Mouse (Mus musculus) right cerebral cortex, postnatal 25 days (tissue): Measurements from ENCODE around the gene Gm44511.
"Not testable (repeated sequence)": the region's sequence is repeated elsewhere in the genome, so short reads cannot be mapped to it uniquely, and the experiment has no call there.

Experiments
- DNase-seq: peaks from one replicate; pipeline ENCODE4 v3.0.0; 2022

The Gm44511 gene

GRCm38 (mm10) chr6:128797936-128798771 lies 28.0 kb downstream of the Gm44511 start:
- no peak for DNase-seq

GRCm38 (mm10) chr6:128797185-128797905 lies 28.8 kb downstream of the Gm44511 start:
- DNase-seq: no peak

- no peak for DNase-seq
These were observed 29.7 kb downstream of the Gm44511 start for GRCm38 (mm10) chr6:128796321-128796955.

GRCm38 (mm10) chr6:128793734-128794133 lies 32.4 kb downstream of the Gm44511 start:
- no peak for DNase-seq

- DNase-seq: not testable (repeated sequence)
These were observed 35.6 kb downstream of the Gm44511 start for GRCm38 (mm10) chr6:128790491-128790994.

- DNase-seq: no peak
These were observed 37.0 kb downstream of the Gm44511 start, which contains the start of gene Klrb1c for GRCm38 (mm10) chr6:128789115-128789514. TSS of gene Klrb1c (minus strand) at chr6:128789215.

GRCm38 (mm10) chr6:128788517-128788916 lies 37.6 kb downstream of the Gm44511 start:
- no peak for DNase-seq

- not testable (repeated sequence) for DNase-seq
These were observed 39.7 kb downstream of the Gm44511 start for GRCm38 (mm10) chr6:128786396-128786795.

GRCm38 (mm10) chr6:128769481-128770253 lies 56.4 kb downstream of the Gm44511 start:
- DNase-seq: no peak

- no peak for DNase-seq
These were observed 58.1 kb downstream of the Gm44511 start for GRCm38 (mm10) chr6:128768047-128768446.

GRCm38 (mm10) chr6:128766486-128767254 lies 59.4 kb downstream of the Gm44511 start:
- DNase-seq: peak; percentile 9

- DNase-seq: no peak
These were observed 60.9 kb downstream of the Gm44511 start for GRCm38 (mm10) chr6:128765211-128765610.

GRCm38 (mm10) chr6:128764598-128764997 lies 61.5 kb downstream of the Gm44511 start:
- DNase-seq: no peak

- DNase-seq: peak; percentile 95
These were observed 62.2 kb downstream of the Gm44511 start for GRCm38 (mm10) chr6:128763736-128764523.

- DNase-seq: not testable (repeated sequence)
These were observed 63.0 kb downstream of the Gm44511 start for GRCm38 (mm10) chr6:128762892-128763670.

- DNase-seq: no peak
These were observed 65.0 kb downstream of the Gm44511 start for GRCm38 (mm10) chr6:128761144-128761540.

GRCm38 (mm10) chr6:128760416-128761143 lies 65.5 kb downstream of the Gm44511 start:
- peak; percentile 85 for DNase-seq

- peak; percentile 91 for DNase-seq
These were observed 66.1 kb downstream of the Gm44511 start for GRCm38 (mm10) chr6:128760016-128760415.
